Mouse (Mus musculus) liver, adult 2 months (tissue): ENCODE results near the gene Ring1. TPM values are rescaled to one million over a fixed set of nuclear protein-coding genes. Genes with fewer than 3 reads are reported as not detected.
A peak's percentile ranks its signal among the peaks of the same experiment; 100 is the strongest.

ENCODE experiments used
- DNase-seq: peaks from one replicate; pipeline ENCODE4 v3.0.0-alpha.2; 2011; ENCODE audit warnings: low read depth, low spot score; ENCODE audit errors: extremely low read depth
- H3K27ac ChIP-seq: fragments of 200-500 bp; replicated peaks from 2 replicates; pipeline ENCODE4 v1.5.1; 2012; ENCODE audit warnings: low read depth, mild to moderate bottlenecking, control low read depth, inconsistent platforms, low read length; ENCODE audit not compliant: insufficient read depth
- H3K27me3 ChIP-seq: fragments of 200-500 bp; 2 replicates; pipeline ENCODE4 v1.6.1; 2012; ENCODE audit warnings: mild to moderate bottlenecking, moderate library complexity, low read length, inconsistent platforms; ENCODE audit not compliant: control insufficient read depth, insufficient read depth
- H3K36me3 ChIP-seq: fragments of 200-500 bp; 2 replicates; pipeline ENCODE4 v1.6.1; 2012; ENCODE audit warnings: low read length, inconsistent platforms; ENCODE audit not compliant: control insufficient read depth, insufficient read depth
- H3K4me1 ChIP-seq: fragments of 200-500 bp; 2 replicates; pipeline ENCODE4 v1.6.1; 2011; ENCODE audit warnings: low read length; ENCODE audit not compliant: control insufficient read depth, insufficient read depth
- H3K4me3 ChIP-seq: fragments of 200-500 bp; 2 replicates; pipeline ENCODE4 v1.5.1; 2011; ENCODE audit warnings: low read depth, mild to moderate bottlenecking, control low read depth, low read length, moderate library complexity; ENCODE audit not compliant: insufficient read depth
- H3K79me2 ChIP-seq: fragments of 200-500 bp; 2 replicates; pipeline ENCODE4 v1.6.1; 2012; ENCODE audit warnings: inconsistent platforms, mild to moderate bottlenecking, low read length, moderate library complexity; ENCODE audit not compliant: control insufficient read depth, insufficient read depth
- H3K9ac ChIP-seq: fragments of 200-500 bp; 2 replicates; pipeline ENCODE4 v1.6.1; 2012; ENCODE audit warnings: low read depth, mild to moderate bottlenecking, control low read depth, inconsistent platforms, low read length
- CTCF ChIP-seq: fragments of 200-500 bp; IDR thresholded peaks from 2 replicates; pipeline ENCODE4 v1.5.1; 2011; ENCODE audit warnings: low read depth, low read length, control low read depth
- POLR2A ChIP-seq: fragments of 200-500 bp; IDR thresholded peaks from 2 replicates; pipeline ENCODE4 v1.6.1; 2011; ENCODE audit warnings: low read length, control low read depth; ENCODE audit not compliant: insufficient read depth; ENCODE audit errors: extremely low read depth
- WGBS: fragments of 180-500 bp; shearing (Covaris S2); methylation state at CpG from one replicate; pipeline ENCODE4 v1.1.7; 2018; 5-methylcytosine and 5-hydroxymethylcytosine counted together
- polyA plus RNA-seq: library from polyadenylated mRNA; depleted of rRNA; stranded (reverse); fragments of >200 nt; gene quantifications from 2 replicates; pipeline ENCODE4 v1.2.3, GENCODE M21; 2012
- total RNA-seq: library from RNA; depleted of rRNA; stranded (reverse); fragments of >200 nt; gene quantifications from 2 replicates; pipeline ENCODE4 v1.2.3, GENCODE M21; 2014

Ring1 gene
- total and polyA plus RNA-seq, 2 experiments, result 10.0 to 33.8 TPM

- Histone ChIP-seq H3K4me3 (no peak overlapping the region), H3K36me3 (no peaks in the 10 kb centered on the region), H3K4me1 (peaks cover 17% of the 10 kb centered on the region), H3K27me3 (no peaks in the 10 kb centered on the region), H3K27ac (peak overlapping the region; percentile 69), H3K9ac (no peak overlapping the region), H3K79me2 (peaks cover 3% of the 10 kb centered on the region; the same call in 1 of the 2 replicates)
- 64% methylated on average over 19 of the region's 19 CpGs for WGBS
- TF ChIP-seq CTCF (no peak), POLR2A (no peak)
- peak; percentile 71 for DNase-seq
Observed at GRCm38 (mm10) chr17:33980181-33981035, 44.1 kb downstream of the Ring1 start.

- Histone ChIP-seq H3K27me3 (no peaks in the 10 kb centered on the region), H3K36me3 (no peaks in the 10 kb centered on the region; the same call in 1 of the 2 replicates), H3K79me2 (peaks cover 3% of the 10 kb centered on the region; the same call in 1 of the 2 replicates), H3K4me3 (no peak overlapping the region), H3K9ac (peak overlapping the region; percentile 27; the same call in 1 of the 2 replicates), H3K4me1 (peaks cover 17% of the 10 kb centered on the region), H3K27ac (peak overlapping the region; percentile 84)
- 27% methylated on average over 6 of the region's 6 CpGs for WGBS
- TF ChIP-seq CTCF (no peak), POLR2A (no peak)
- peak; percentile 99 for DNase-seq
Observed at GRCm38 (mm10) chr17:33979512-33980050, 44.9 kb downstream of the Ring1 start.

GRCm38 (mm10) chr17:33978631-33979031, 45.8 kb downstream of the Ring1 start:
- Histone ChIP-seq H3K9ac (peak overlapping the region; percentile 86), H3K4me3 (peak overlapping the region; percentile 78), H3K36me3 (no peaks in the 10 kb centered on the region; the same call in 1 of the 2 replicates), H3K27me3 (no peaks in the 10 kb centered on the region), H3K79me2 (peaks cover 3% of the 10 kb centered on the region; the same call in 1 of the 2 replicates), H3K27ac (peak overlapping the region; percentile 84), H3K4me1 (peaks cover 17% of the 10 kb centered on the region)
- TF ChIP-seq POLR2A (peak; percentile 83), CTCF (no peak)
- peak; percentile 99 for DNase-seq
- WGBS, result 0% methylated on average over 17 of the region's 17 CpGs

GRCm38 (mm10) chr17:33977861-33978557, 46.5 kb downstream of the Ring1 start:
- H3K9ac ChIP-seq, result peak overlapping the region; percentile 86
- WGBS, result 2% methylated on average over 57 of the region's 57 CpGs
- peaks cover 17% of the 10 kb centered on the region for H3K4me1 ChIP-seq
- H3K27me3 ChIP-seq, result no peaks in the 10 kb centered on the region
- H3K36me3 ChIP-seq, result no peaks in the 10 kb centered on the region; the same call in 1 of the 2 replicates
- peak overlapping the region; percentile 78 for H3K4me3 ChIP-seq
- peaks cover 3% of the 10 kb centered on the region; the same call in 1 of the 2 replicates for H3K79me2 ChIP-seq
- no peak for DNase-seq
- H3K27ac ChIP-seq, result peak overlapping the region; percentile 65
- TF ChIP-seq CTCF, result no peak
- no peak for TF ChIP-seq POLR2A

DNA sequence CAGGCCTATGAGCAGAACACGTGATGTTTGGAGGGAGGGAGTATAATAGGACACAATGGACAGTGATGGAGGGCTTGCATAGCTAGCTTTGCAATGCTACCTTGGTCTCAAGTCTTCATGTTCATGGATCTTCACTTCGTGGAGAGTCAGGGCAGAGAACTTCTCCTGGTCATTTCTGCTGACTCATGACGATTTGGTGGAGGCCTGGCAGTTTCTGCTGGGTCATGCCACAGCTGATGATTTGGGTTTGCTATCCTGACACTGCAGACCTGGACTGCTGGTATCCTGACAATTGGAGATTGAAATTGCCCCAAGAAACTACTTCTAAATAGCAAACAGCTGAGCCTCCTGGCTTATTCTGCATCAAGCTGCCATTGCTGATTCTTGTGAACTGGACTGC, 50.9 kb downstream of the Ring1 start:
- DNase-seq, result no peak
- H3K4me3 ChIP-seq, result no peak overlapping the region
- no peak for TF ChIP-seq CTCF
- H3K4me1 ChIP-seq, result peaks cover 6% of the 10 kb centered on the region
- H3K27me3 ChIP-seq, result no peaks in the 10 kb centered on the region
- WGBS, result 71% methylated on average over 3 of the region's 3 CpGs
- H3K27ac ChIP-seq, result no peak overlapping the region
- peaks cover 3% of the 10 kb centered on the region; the same call in 1 of the 2 replicates for H3K79me2 ChIP-seq
- no peaks in the 10 kb centered on the region; the same call in 1 of the 2 replicates for H3K36me3 ChIP-seq
- H3K9ac ChIP-seq, result no peak overlapping the region
